Mouse (Mus musculus): ENCODE measurements around the gene Rab5c. TPM values are rescaled to one million over a fixed set of nuclear protein-coding genes. Genes with fewer than 3 reads are reported as not detected.

The Rab5c gene
- polyA plus RNA-seq, 1 experiment = 183 TPM

GRCm38 (mm10) chr11:100746546-100746945 is 8.5 kb upstream of the Rab5c start:
- TF ChIP-seq POLR2A (IDR thresholded peaks at IDR 0.05; ENCODE audit: low read depth, low read length) = no peak
- no peak for TF ChIP-seq CTCF (IDR thresholded peaks at IDR 0.05; ENCODE audit: extremely low read depth, insufficient read depth, insufficient read length, insufficient replicate concordance)
- Histone ChIP-seq H3K36me3 (ENCODE audit: control insufficient read depth, insufficient read depth, low read length) (no peaks in the 10 kb centered on the region), H3K27me3 (ENCODE audit: control insufficient read depth, insufficient read depth, low read length) (no peaks in the 10 kb centered on the region), H3K27ac (ENCODE audit: insufficient read depth, low read length) (no peak overlapping the region), H3K4me1 (ENCODE audit: control insufficient read depth, insufficient read depth, insufficient read length) (no peaks in the 10 kb centered on the region; the same call in 1 of the 2 replicates), H3K4me3 (ENCODE audit: extremely low read depth, insufficient read depth, insufficient read length) (no peak overlapping the region)
- no peak for DNase-seq (ENCODE audit: low read depth in 1 of 2, low spot score in 2 of 2)
- 91% methylated on average over 10 of the region's 10 CpGs for WGBS

- Histone ChIP-seq H3K36me3 (ENCODE audit: control insufficient read depth, insufficient read depth, low read length) (no peaks in the 10 kb centered on the region), H3K27ac (ENCODE audit: insufficient read depth, low read length) (no peak overlapping the region), H3K4me3 (ENCODE audit: extremely low read depth, insufficient read depth, insufficient read length) (no peak overlapping the region), H3K27me3 (ENCODE audit: control insufficient read depth, insufficient read depth, low read length) (no peaks in the 10 kb centered on the region), H3K4me1 (ENCODE audit: control insufficient read depth, insufficient read depth, insufficient read length) (no peaks in the 10 kb centered on the region; the same call in 1 of the 2 replicates)
- 20% methylated on average over 6 of the region's 6 CpGs for WGBS
- no peak for TF ChIP-seq POLR2A (IDR thresholded peaks at IDR 0.05; ENCODE audit: low read depth, low read length)
- peak; percentile 55; the same call in 1 of the 2 replicates for TF ChIP-seq CTCF (IDR thresholded peaks at IDR 0.05; ENCODE audit: extremely low read depth, insufficient read depth, insufficient read length, insufficient replicate concordance)
- peak in 1 of 2 experiments; percentile 50 for DNase-seq (ENCODE audit: low read depth in 1 of 2, low spot score in 2 of 2)
Measured at GRCm38 (mm10) chr11:100745085-100745484, 7.1 kb upstream of the Rab5c start.

- no peak for DNase-seq (ENCODE audit: low read depth in 1 of 2, low spot score in 2 of 2)
- WGBS = 87% methylated on average over 6 of the region's 6 CpGs
- H3K27me3 ChIP-seq (ENCODE audit: control insufficient read depth, insufficient read depth, low read length) = no peaks in the 10 kb centered on the region
- H3K4me1 ChIP-seq (ENCODE audit: control insufficient read depth, insufficient read depth, insufficient read length) = peaks cover 7% of the 10 kb centered on the region; the same call in 1 of the 2 replicates
- H3K27ac ChIP-seq (ENCODE audit: insufficient read depth, low read length) = no peak overlapping the region
- H3K36me3 ChIP-seq (ENCODE audit: control insufficient read depth, insufficient read depth, low read length) = no peaks in the 10 kb centered on the region
- H3K4me3 ChIP-seq (ENCODE audit: extremely low read depth, insufficient read depth, insufficient read length) = no peak overlapping the region
- no peak for TF ChIP-seq POLR2A (IDR thresholded peaks at IDR 0.05; ENCODE audit: low read depth, low read length)
- TF ChIP-seq CTCF (IDR thresholded peaks at IDR 0.05; ENCODE audit: extremely low read depth, insufficient read depth, insufficient read length, insufficient replicate concordance) = no peak
Measured at GRCm38 (mm10) chr11:100741348-100741747, 3.3 kb upstream of the Rab5c start.

- Histone ChIP-seq H3K36me3 (ENCODE audit: control insufficient read depth, insufficient read depth, low read length) (no peaks in the 10 kb centered on the region), H3K27me3 (ENCODE audit: control insufficient read depth, insufficient read depth, low read length) (no peaks in the 10 kb centered on the region), H3K27ac (ENCODE audit: insufficient read depth, low read length) (no peak overlapping the region), H3K4me3 (ENCODE audit: extremely low read depth, insufficient read depth, insufficient read length) (no peak overlapping the region), H3K4me1 (ENCODE audit: control insufficient read depth, insufficient read depth, insufficient read length) (peaks cover 18% of the 10 kb centered on the region; the same call in 1 of the 2 replicates)
- TF ChIP-seq CTCF (IDR thresholded peaks at IDR 0.05; ENCODE audit: extremely low read depth, insufficient read depth, insufficient read length, insufficient replicate concordance) (no peak), POLR2A (IDR thresholded peaks at IDR 0.05; ENCODE audit: low read depth, low read length) (no peak)
- no peak for DNase-seq (ENCODE audit: low read depth in 1 of 2, low spot score in 2 of 2)
- WGBS = 28% methylated on average over 5 of the region's 5 CpGs
Measured at GRCm38 (mm10) chr11:100738749-100739148, 734 bp upstream of the Rab5c start.

DNA sequence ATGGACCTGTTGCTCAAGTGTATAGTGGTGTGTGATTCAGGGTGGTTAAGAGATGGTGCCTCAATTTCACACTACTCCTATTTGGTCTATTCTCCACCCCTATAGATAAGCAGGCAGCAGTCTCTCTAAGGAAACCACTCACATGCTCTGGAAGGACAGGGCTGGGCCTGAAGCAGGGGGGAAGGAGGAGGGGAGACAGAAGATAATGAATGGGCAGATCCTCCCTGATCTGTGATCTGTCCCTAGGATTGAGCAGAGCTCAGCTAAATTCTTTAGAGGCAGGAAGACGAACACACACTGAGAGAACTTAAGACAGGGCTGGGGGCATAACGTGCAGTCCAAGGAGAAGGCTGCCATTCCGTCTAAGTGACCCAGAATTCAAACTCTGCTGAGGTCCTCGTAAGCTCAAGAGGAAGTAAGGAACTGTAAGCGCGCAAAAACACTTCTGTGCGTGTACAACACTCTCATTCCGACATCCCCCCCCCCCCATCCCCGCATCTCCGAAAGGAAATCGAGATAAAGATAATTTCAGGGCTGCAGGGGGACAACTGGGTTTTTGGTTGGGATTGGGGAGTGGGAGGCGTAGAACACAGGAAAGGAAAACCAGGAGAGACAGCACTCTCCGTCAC is 796 bp downstream of the Rab5c start:
- Histone ChIP-seq H3K4me3 (ENCODE audit: extremely low read depth, insufficient read depth, insufficient read length) (peak overlapping the region; percentile 75), H3K36me3 (ENCODE audit: control insufficient read depth, insufficient read depth, low read length) (no peaks in the 10 kb centered on the region), H3K27me3 (ENCODE audit: control insufficient read depth, insufficient read depth, low read length) (no peaks in the 10 kb centered on the region), H3K4me1 (ENCODE audit: control insufficient read depth, insufficient read depth, insufficient read length) (peaks cover 18% of the 10 kb centered on the region; the same call in 1 of the 2 replicates), H3K27ac (ENCODE audit: insufficient read depth, low read length) (peak overlapping the region; percentile 76)
- TF ChIP-seq POLR2A (IDR thresholded peaks at IDR 0.05; ENCODE audit: low read depth, low read length) = no peak
- TF ChIP-seq CTCF (IDR thresholded peaks at IDR 0.05; ENCODE audit: extremely low read depth, insufficient read depth, insufficient read length, insufficient replicate concordance) = no peak
- WGBS = under 1% methylated on average over 13 of the region's 13 CpGs
- DNase-seq (ENCODE audit: low read depth in 1 of 2, low spot score in 2 of 2) = no peak

DNA sequence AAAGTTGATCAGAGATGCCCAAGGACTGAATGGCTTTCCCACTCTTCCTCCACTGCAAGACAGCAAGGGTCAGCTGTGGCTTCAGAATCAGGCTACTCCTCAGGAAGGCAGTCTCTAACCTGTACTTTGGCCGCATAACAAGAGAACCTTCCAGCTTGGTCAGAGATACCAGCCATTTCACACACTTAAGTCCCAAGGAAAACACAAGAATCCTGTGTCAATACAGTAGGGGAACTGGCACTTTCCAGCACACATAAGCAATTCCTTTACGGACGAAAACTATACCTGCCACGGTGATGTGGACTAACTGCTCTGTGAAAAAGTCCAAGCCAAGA is 1.3 kb downstream of the Rab5c start:
- 53% methylated on average over 4 of the region's 4 CpGs for WGBS
- H3K4me1 ChIP-seq (ENCODE audit: control insufficient read depth, insufficient read depth, insufficient read length) = peaks cover 18% of the 10 kb centered on the region; the same call in 1 of the 2 replicates
- H3K27ac ChIP-seq (ENCODE audit: insufficient read depth, low read length) = peak overlapping the region; percentile 15
- no peaks in the 10 kb centered on the region for H3K36me3 ChIP-seq (ENCODE audit: control insufficient read depth, insufficient read depth, low read length)
- no peak for TF ChIP-seq POLR2A (IDR thresholded peaks at IDR 0.05; ENCODE audit: low read depth, low read length)
- no peak for TF ChIP-seq CTCF (IDR thresholded peaks at IDR 0.05; ENCODE audit: extremely low read depth, insufficient read depth, insufficient read length, insufficient replicate concordance)
- no peak for DNase-seq (ENCODE audit: low read depth in 1 of 2, low spot score in 2 of 2)
- peak overlapping the region; percentile 75 for H3K4me3 ChIP-seq (ENCODE audit: extremely low read depth, insufficient read depth, insufficient read length)
- no peaks in the 10 kb centered on the region for H3K27me3 ChIP-seq (ENCODE audit: control insufficient read depth, insufficient read depth, low read length)
